Mouse (Mus musculus) stomach, postnatal 0 days (tissue): ENCODE measurements at regions not wholly inside any gene's neighbourhood (a gene's known extent, or its start where the extent isn't known, plus 50 kb on each side); places are given as distances from the start of the nearest gene placed in this dataset.

Source experiments
- ATAC-seq: fragments of 200-750 bp; cut with Nextera tagmentation; 2 replicates; pipeline ENCODE4 v1.8.0; 2017; ENCODE audit not compliant: low FRiP score, low TSS enrichment
- DNase-seq: peaks from one replicate; pipeline ENCODE4 v3.0.0-alpha.2; 2016; ENCODE audit warnings: low spot score
- H3K27ac ChIP-seq: fragments of 300-500 bp; sonication (generic); replicated peaks from 2 replicates; pipeline ENCODE4 v1.5.1; 2014; ENCODE audit warnings: mild to moderate bottlenecking, control low read depth
- H3K27me3 ChIP-seq: fragments of 300-500 bp; sonication (generic); 2 replicates; pipeline ENCODE4 v1.6.1; 2014; ENCODE audit warnings: low read length; ENCODE audit not compliant: control insufficient read depth, insufficient read depth
- H3K36me3 ChIP-seq: fragments of 300-500 bp; sonication (generic); 2 replicates; pipeline ENCODE4 v1.6.1; 2014; ENCODE audit warnings: low read length, mixed read lengths; ENCODE audit not compliant: control insufficient read depth, insufficient read depth
- H3K4me1 ChIP-seq: fragments of 300-500 bp; sonication (generic); replicated peaks from 2 replicates; pipeline ENCODE4 v1.6.1; 2014; ENCODE audit warnings: antibody characterized with exemption; ENCODE audit not compliant: control insufficient read depth, insufficient read depth
- H3K4me2 ChIP-seq: fragments of 300-500 bp; sonication (generic); replicated peaks from 2 replicates; pipeline ENCODE4 v1.6.1; 2014; ENCODE audit warnings: low read depth, mild to moderate bottlenecking, control low read depth, moderate library complexity
- H3K4me3 ChIP-seq: fragments of 300-500 bp; sonication (generic); 2 replicates; pipeline ENCODE4 v1.5.1; 2014; ENCODE audit warnings: low read depth, low read length, control low read depth
- H3K9ac ChIP-seq: fragments of 300-500 bp; sonication (generic); 2 replicates; pipeline ENCODE4 v1.6.1; 2014; ENCODE audit warnings: mild to moderate bottlenecking, low read length, control low read depth, mixed read lengths
- H3K9me3 ChIP-seq: fragments of 300-500 bp; sonication (generic); 2 replicates; pipeline ENCODE4 v1.6.1; 2016; ENCODE audit warnings: low read length; ENCODE audit not compliant: control insufficient read depth
- CTCF ChIP-seq: IDR thresholded peaks from 2 replicates; pipeline ENCODE4 v1.5.1; 2016; ENCODE audit warnings: antibody characterized with exemption, low read depth, mild to moderate bottlenecking, moderate library complexity
- EP300 ChIP-seq: optimal IDR thresholded peaks from 2 replicates; pipeline ENCODE3; 2016; ENCODE audit warnings: antibody characterized with exemption
- WGBS: fragments of 180-500 bp; shearing (Covaris S2); extraction: QIAGEN DNeasy Blood & Tissue Kit; methylation state at CpG from one replicate; pipeline ENCODE4 v1.1.7; 2014; 5-methylcytosine and 5-hydroxymethylcytosine counted together

- TF ChIP-seq CTCF (no peak), EP300 (no peak)
- no peak for ATAC-seq
- Histone ChIP-seq H3K4me3 (no peak overlapping the region), H3K27ac (no peak overlapping the region), H3K27me3 (no peaks in the 10 kb centered on the region), H3K9me3 (no peaks in the 10 kb centered on the region), H3K4me2 (no peak overlapping the region), H3K9ac (no peak overlapping the region), H3K4me1 (0 out of 2 replicates have a peak, but pooled peaks cover 4% of the 10 kb centered on the region), H3K36me3 (no peaks in the 10 kb centered on the region)
- DNase-seq = no peak
- 64% methylated on average over 7 of the region's 10 CpGs for WGBS
Measured at GRCm38 (mm10) chr17:47163677-47164340, 153.5 kb upstream of the Ubr2 start.

- 77% methylated on average over 2 of the region's 2 CpGs for WGBS
- Histone ChIP-seq H3K36me3 (no peaks in the 10 kb centered on the region), H3K4me2 (no peak overlapping the region), H3K9ac (no peak overlapping the region), H3K9me3 (no peaks in the 10 kb centered on the region), H3K4me3 (no peak overlapping the region), H3K27me3 (no peaks in the 10 kb centered on the region), H3K4me1 (no peaks in the 10 kb centered on the region), H3K27ac (no peak overlapping the region)
- TF ChIP-seq EP300 = no peak
- TF ChIP-seq CTCF = no peak
- ATAC-seq (no peak), DNase-seq (no peak)
Measured at GRCm38 (mm10) chr17:47162459-47162858, 152.1 kb upstream of the Ubr2 start.

- Histone ChIP-seq H3K27me3 (no peaks in the 10 kb centered on the region), H3K9me3 (no peaks in the 10 kb centered on the region), H3K27ac (peak overlapping the region; percentile 40; the same call in 1 of the 2 replicates), H3K4me1 (no peaks in the 10 kb centered on the region), H3K9ac (no peak overlapping the region), H3K4me2 (no peak overlapping the region), H3K36me3 (no peaks in the 10 kb centered on the region), H3K4me3 (no peak overlapping the region)
- TF ChIP-seq EP300 (no peak), CTCF (no peak)
- WGBS = 64% methylated on average over 11 of the region's 11 CpGs
- ATAC-seq = peak; percentile 24; the same call in 1 of the 2 replicates
- no peak for DNase-seq
Measured at GRCm38 (mm10) chr17:47156237-47156636, 145.9 kb upstream of the Ubr2 start.

- Histone ChIP-seq H3K4me3 (peak overlapping the region; percentile 24), H3K27me3 (no peaks in the 10 kb centered on the region), H3K36me3 (no peaks in the 10 kb centered on the region), H3K4me1 (no peaks in the 10 kb centered on the region), H3K27ac (no peak overlapping the region), H3K4me2 (peak overlapping the region; percentile 59), H3K9me3 (no peaks in the 10 kb centered on the region), H3K9ac (peak overlapping the region; percentile 8; the same call in 1 of the 2 replicates)
- WGBS = 19% methylated on average over 20 of the region's 20 CpGs
- TF ChIP-seq CTCF (no peak), EP300 (no peak)
- ATAC-seq = no peak
- DNase-seq = peak; percentile 38
Measured at GRCm38 (mm10) chr17:47151557-47152278, 141.4 kb upstream of the Ubr2 start.

GRCm38 (mm10) chr17:47151193-47151556 is 140.8 kb upstream of the Ubr2 start:
- no peaks in the 10 kb centered on the region for H3K4me1 ChIP-seq
- ATAC-seq (no peak), DNase-seq (no peak)
- H3K4me2 ChIP-seq = peak overlapping the region; percentile 59
- no peak overlapping the region for H3K4me3 ChIP-seq
- H3K27me3 ChIP-seq = no peaks in the 10 kb centered on the region
- H3K9me3 ChIP-seq = no peaks in the 10 kb centered on the region
- no peaks in the 10 kb centered on the region for H3K36me3 ChIP-seq
- 44% methylated on average over 5 of the region's 5 CpGs for WGBS
- H3K27ac ChIP-seq = no peak overlapping the region
- H3K9ac ChIP-seq = no peak overlapping the region
- TF ChIP-seq EP300 (no peak), CTCF (no peak)

GRCm38 (mm10) chr17:47150636-47151035 is 140.3 kb upstream of the Ubr2 start:
- H3K4me2 ChIP-seq = no peak overlapping the region
- DNase-seq = no peak
- H3K27me3 ChIP-seq = no peaks in the 10 kb centered on the region
- no peak overlapping the region for H3K4me3 ChIP-seq
- H3K9me3 ChIP-seq = no peaks in the 10 kb centered on the region
- 86% methylated on average over 6 of the region's 6 CpGs for WGBS
- TF ChIP-seq EP300 = no peak
- no peak for TF ChIP-seq CTCF
- H3K36me3 ChIP-seq = no peaks in the 10 kb centered on the region
- no peak for ATAC-seq
- no peak overlapping the region for H3K9ac ChIP-seq
- H3K27ac ChIP-seq = no peak overlapping the region
- H3K4me1 ChIP-seq = no peaks in the 10 kb centered on the region
